Mouse (Mus musculus): ENCODE results near the gene Cdc6. TPM values are rescaled to one million over a fixed set of nuclear protein-coding genes. Genes with fewer than 3 reads are reported as not detected.

Cdc6 gene
- total and polyA plus RNA-seq, 3 experiments = 47.4 to 99.3 (median 81.3) TPM

GRCm38 (mm10) chr11:98867293-98867692, 40.3 kb upstream of the Cdc6 start (continued):
- TF ChIP-seq UBTF (IDR thresholded peaks at IDR 0.05; ENCODE audit: low read depth, low read length) = no peak
- TF ChIP-seq EP300 (IDR thresholded peaks at IDR 0.05; ENCODE audit: low read length) = no peak

DNA sequence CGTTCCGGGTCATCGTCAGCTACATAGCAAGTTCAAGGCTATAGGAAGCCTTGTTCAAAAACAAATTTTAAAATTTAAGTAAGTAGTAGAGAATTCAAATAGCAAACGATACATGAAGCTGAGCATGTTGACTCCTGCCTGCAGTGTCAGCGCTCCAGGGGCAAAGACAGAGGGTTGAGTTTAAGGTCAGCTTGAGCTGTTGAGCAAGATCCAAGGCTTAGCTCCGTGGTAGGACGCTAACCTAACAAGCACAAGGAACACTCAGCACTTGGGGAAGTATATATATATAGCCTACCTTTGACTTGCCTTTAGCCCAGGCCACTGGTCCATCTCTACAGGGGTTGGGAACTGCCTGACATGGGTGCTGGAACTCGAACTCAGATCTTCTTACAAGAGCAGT, 37.7 kb upstream of the Cdc6 start:
- Histone ChIP-seq H3K79me2 (replicated peaks; ENCODE audit: control insufficient read depth, extremely low read depth, insufficient read depth, poor library complexity, severe bottlenecking) (peaks cover 14% of the 10 kb centered on the region), H3K9me3 (replicated peaks; ENCODE audit: low read length) (no peaks in the 10 kb centered on the region), H3K36me3 (replicated peaks in 1 of 2; ENCODE audit: control insufficient read depth in 1 of 2, insufficient read depth in 1 of 2, low read length in 1 of 2) (peaks cover 37 to 81% of the 10 kb centered on the region in 2 experiments), H3K4me1 (ENCODE audit: control insufficient read depth in 1 of 2, insufficient read depth in 2 of 2) (peaks cover 0 to under 1% of the 10 kb centered on the region in 2 experiments; a peak in 1 of 4 replicates), H3K4me2 (ENCODE audit: insufficient read depth, low read depth, poor library complexity, severe bottlenecking) (no peak overlapping the region), H3K9ac (ENCODE audit: insufficient read depth, low read depth) (no peak overlapping the region), H3K4me3 (replicated peaks in 1 of 3; ENCODE audit: low read depth in 2 of 3, low read length in 2 of 3, poor library complexity in 1 of 3) (no peak overlapping the region), H3K27me3 (replicated peaks) (no peaks in the 10 kb centered on the region), H3K27ac (ENCODE audit: insufficient read depth, low read depth) (no peak overlapping the region)
- no peak for DNase-seq (ENCODE audit: extremely low read depth)
- in situ Hi-C loops (cut with MboI; ENCODE audit: low pct_ligation_motif_present, low pct_unique_long_range_greater_than_20kb, low sequenced_read_pairs) = no loop called here
- TF ChIP-seq MAFK (IDR thresholded peaks at IDR 0.05; ENCODE audit: insufficient replicate concordance, low read length) = no peak
- no peak for TF ChIP-seq POLR2A (IDR thresholded peaks at IDR 0.05; ENCODE audit: low read depth, low read length)
- TF ChIP-seq MXI1 (IDR thresholded peaks at IDR 0.05; ENCODE audit: low read depth, low read length) = no peak
- no peak for TF ChIP-seq MEF2A (IDR thresholded peaks at IDR 0.05; ENCODE audit: borderline replicate concordance, low read depth, low read length)
- TF ChIP-seq TCF12 (IDR thresholded peaks at IDR 0.05; ENCODE audit: low read depth, low read length) = no peak
- TF ChIP-seq ZKSCAN1 (IDR thresholded peaks at IDR 0.05; ENCODE audit: borderline replicate concordance, low read depth, low read length) = no peak
- TF ChIP-seq JUND (conservative IDR thresholded peaks at IDR 0.05; ENCODE audit: low read depth, low read length) = no peak
- TF ChIP-seq GABPA (IDR thresholded peaks at IDR 0.05; ENCODE audit: insufficient replicate concordance, low read depth, low read length) = no peak
- TF ChIP-seq NELFE (IDR thresholded peaks at IDR 0.05; ENCODE audit: low read depth, low read length) = no peak
- dilution Hi-C loops (cut with MboI; ENCODE audit: extremely low pct_ligation_motif_present, extremely low pct_unique_long_range_greater_than_20kb, low sequenced_read_pairs) = no loop called here

DNA sequence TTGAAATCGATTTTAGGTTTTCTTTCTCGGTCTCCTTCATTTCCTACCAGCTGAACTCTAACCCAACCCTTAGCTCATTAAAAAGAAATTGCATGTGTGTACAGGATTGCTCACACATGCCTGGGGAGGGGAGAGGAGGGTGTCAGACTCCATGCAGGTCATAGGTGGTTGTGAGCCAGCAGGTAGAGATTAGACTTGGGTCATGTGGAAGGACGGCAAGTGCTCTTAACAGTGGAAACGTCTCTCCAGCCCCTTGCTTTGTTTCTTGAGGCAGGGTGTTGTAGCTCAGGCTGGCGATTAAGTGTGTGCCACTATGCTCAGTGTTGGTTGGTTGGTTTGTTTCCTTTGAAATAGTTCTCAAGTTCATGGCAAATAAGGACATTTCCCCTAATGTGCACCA, 36.8 kb upstream of the Cdc6 start:
- in situ Hi-C loops (cut with MboI; ENCODE audit: low pct_ligation_motif_present, low pct_unique_long_range_greater_than_20kb, low sequenced_read_pairs) = no loop called here
- DNase-seq (ENCODE audit: extremely low read depth) = no peak
- no peak overlapping the region for H3K27ac ChIP-seq (ENCODE audit: insufficient read depth, low read depth)
- TF ChIP-seq NELFE (IDR thresholded peaks at IDR 0.05; ENCODE audit: low read depth, low read length) (no peak), ZMIZ1 (IDR thresholded peaks at IDR 0.05; ENCODE audit: low read depth, low read length) (no peak), ZKSCAN1 (IDR thresholded peaks at IDR 0.05; ENCODE audit: borderline replicate concordance, low read depth, low read length) (no peak), JUND (conservative IDR thresholded peaks at IDR 0.05; ENCODE audit: low read depth, low read length) (no peak), GABPA (IDR thresholded peaks at IDR 0.05; ENCODE audit: insufficient replicate concordance, low read depth, low read length) (no peak), ZC3H11A (IDR thresholded peaks at IDR 0.05; ENCODE audit: low read depth, low read length) (no peak), MYC (IDR thresholded peaks at IDR 0.05; ENCODE audit: low read depth, low read length) (no peak), CTCF (conservative IDR thresholded peaks at IDR 0.05 in 1 of 2, IDR thresholded peaks at IDR 0.05 in 1 of 2; ENCODE audit: low read depth in 2 of 2, low read length in 2 of 2) (no peak), CHD2 (IDR thresholded peaks at IDR 0.05; ENCODE audit: low read length) (no peak), JUN (IDR thresholded peaks at IDR 0.05; ENCODE audit: insufficient read depth, low read depth, low read length) (no peak), USF1 (IDR thresholded peaks at IDR 0.05; ENCODE audit: low read depth, low read length) (no peak), HCFC1 (IDR thresholded peaks at IDR 0.05; ENCODE audit: low read depth, low read length) (no peak), TBP (conservative IDR thresholded peaks at IDR 0.05; ENCODE audit: low read depth, low read length) (no peak), PAX5 (IDR thresholded peaks at IDR 0.05; ENCODE audit: low read length) (no peak)
- dilution Hi-C loops (cut with MboI; ENCODE audit: extremely low pct_ligation_motif_present, extremely low pct_unique_long_range_greater_than_20kb, low sequenced_read_pairs) = no loop called here
- H3K27me3 ChIP-seq (replicated peaks) = no peaks in the 10 kb centered on the region
- H3K79me2 ChIP-seq (replicated peaks; ENCODE audit: control insufficient read depth, extremely low read depth, insufficient read depth, poor library complexity, severe bottlenecking) = peaks cover 11% of the 10 kb centered on the region
- H3K4me3 ChIP-seq (replicated peaks in 1 of 3; ENCODE audit: low read depth in 2 of 3, low read length in 2 of 3, poor library complexity in 1 of 3) = no peak overlapping the region
- H3K9me3 ChIP-seq (replicated peaks; ENCODE audit: low read length) = no peaks in the 10 kb centered on the region
- H3K4me2 ChIP-seq (ENCODE audit: insufficient read depth, low read depth, poor library complexity, severe bottlenecking) = no peak overlapping the region
- no peaks in the 10 kb centered on the region for H3K4me1 ChIP-seq (ENCODE audit: control insufficient read depth in 1 of 2, insufficient read depth in 2 of 2)
- H3K36me3 ChIP-seq (replicated peaks in 1 of 2; ENCODE audit: control insufficient read depth in 1 of 2, insufficient read depth in 1 of 2, low read length in 1 of 2) = peaks cover 37 to 88% of the 10 kb centered on the region in 2 experiments
- H3K9ac ChIP-seq (ENCODE audit: insufficient read depth, low read depth) = no peak overlapping the region
